Mouse (Mus musculus) heart, embryonic 16.5 days (tissue): ENCODE results near the gene Ube2o. TPM values are rescaled to one million over a fixed set of nuclear protein-coding genes. Genes with fewer than 3 reads are reported as not detected.
"Not testable (repeated sequence)": the region's sequence is repeated elsewhere in the genome, so short reads cannot be mapped to it uniquely, and the experiment has no call there.

Experiments used
- ATAC-seq: fragments of 200-750 bp; cut with Nextera tagmentation; replicated peaks from 2 replicates; pipeline ENCODE4 v1.8.0; 2017; ENCODE audit warnings: moderate number of reproducible peaks; ENCODE audit not compliant: insufficient read depth, low FRiP score; ENCODE audit errors: extremely low read depth
- H3K27ac ChIP-seq: fragments of 300-500 bp; sonication (generic); 2 replicates; pipeline ENCODE4 v1.5.1; 2014; ENCODE audit warnings: mild to moderate bottlenecking, low read length, control low read depth, moderate library complexity
- H3K27me3 ChIP-seq: fragments of 300-500 bp; sonication (generic); 2 replicates; pipeline ENCODE4 v1.6.1; 2014; ENCODE audit warnings: low read length, mixed read lengths; ENCODE audit not compliant: control insufficient read depth, insufficient read depth
- H3K36me3 ChIP-seq: fragments of 300-500 bp; sonication (generic); 2 replicates; pipeline ENCODE4 v1.6.1; 2014; ENCODE audit not compliant: control insufficient read depth, insufficient read depth
- H3K4me1 ChIP-seq: fragments of 300-500 bp; sonication (generic); 2 replicates; pipeline ENCODE4 v1.6.1; 2014; ENCODE audit warnings: low read length, mixed read lengths; ENCODE audit not compliant: control insufficient read depth, insufficient read depth
- H3K4me2 ChIP-seq: fragments of 300-500 bp; sonication (generic); 2 replicates; pipeline ENCODE4 v1.6.1; 2014; ENCODE audit warnings: low read depth, mild to moderate bottlenecking, control low read depth, low read length
- H3K4me3 ChIP-seq: fragments of 300-500 bp; sonication (generic); 2 replicates; pipeline ENCODE4 v1.5.1; 2014; ENCODE audit warnings: mild to moderate bottlenecking, control low read depth, low read length
- H3K9ac ChIP-seq: fragments of 300-500 bp; sonication (generic); 2 replicates; pipeline ENCODE4 v1.6.1; 2014; ENCODE audit warnings: low read length, control low read depth
- H3K9me3 ChIP-seq: fragments of 300-500 bp; sonication (generic); replicated peaks from 2 replicates; pipeline ENCODE4 v1.6.1; 2016; ENCODE audit warnings: low read length; ENCODE audit not compliant: control insufficient read depth
- WGBS: fragments of 180-500 bp; shearing (Covaris S2); extraction: QIAGEN DNeasy Blood & Tissue Kit; methylation state at CpG from one replicate; pipeline ENCODE4 v1.1.7; 2014; 5-methylcytosine and 5-hydroxymethylcytosine counted together
- polyA plus RNA-seq: library from polyadenylated mRNA; unstranded; fragments of >200 nt; fragmentation: Nextera tagmentation; extraction: Ambion mirVana; gene quantifications from 2 replicates; pipeline ENCODE4 v1.2.1, GENCODE M21; 2015

Ube2o gene
- polyA plus RNA-seq, 1 experiment from 2014 or later: 5.5 TPM

- no peak for ATAC-seq
- H3K4me2 ChIP-seq: no peak within 1 kb of the TSS
- no peak within 1 kb of the TSS for H3K4me3 ChIP-seq
- no peaks in the 10 kb centered on the region for H3K36me3 ChIP-seq
- H3K9me3 ChIP-seq: peaks cover 5% of the 10 kb centered on the region; the same call in 1 of the 2 replicates
- H3K9ac ChIP-seq: no peak within 1 kb of the TSS
- 28% methylated on average over 4 of the region's 4 CpGs for WGBS
- peak within 1 kb of the TSS; percentile 63 for H3K27ac ChIP-seq
- H3K27me3 ChIP-seq: no peaks in the 10 kb centered on the region
- peaks cover 10% of the 10 kb centered on the region for H3K4me1 ChIP-seq
Measured at GRCm38 (mm10) chr11:116493795-116494252, 87.4 kb downstream of the Ube2o start, which contains the start of gene Prpsap1. Gene Prpsap1 (minus strand): TSS chr11:116494202.

- Histone ChIP-seq H3K4me3 (no peak overlapping the region), H3K4me1 (peaks cover 10% of the 10 kb centered on the region), H3K36me3 (no peaks in the 10 kb centered on the region; the same call in 1 of the 2 replicates), H3K9me3 (peaks cover 6% of the 10 kb centered on the region; the same call in 1 of the 2 replicates), H3K27ac (no peak overlapping the region), H3K4me2 (no peak overlapping the region), H3K9ac (no peak overlapping the region), H3K27me3 (no peaks in the 10 kb centered on the region)
- no peak for ATAC-seq
- 57% methylated on average over 5 of the region's 5 CpGs for WGBS
Measured at GRCm38 (mm10) chr11:116493191-116493590, 88.1 kb downstream of the Ube2o start.

- H3K36me3 ChIP-seq, H3K27ac ChIP-seq, H3K9me3 ChIP-seq, H3K4me3 ChIP-seq, H3K9ac ChIP-seq, H3K27me3 ChIP-seq, H3K4me2 ChIP-seq, ATAC-seq: not testable (repeated sequence)
- peaks cover 10% of the 10 kb centered on the region for H3K4me1 ChIP-seq
- 67% methylated on average over 1 of the region's 1 CpGs for WGBS
Measured at GRCm38 (mm10) chr11:116492507-116492906, 88.7 kb downstream of the Ube2o start.

- no peak overlapping the region; the same call in 1 of the 2 replicates for H3K27ac ChIP-seq
- no peak overlapping the region for H3K4me3 ChIP-seq
- WGBS: 69% methylated on average over 6 of the region's 6 CpGs
- no peak for ATAC-seq
- no peaks in the 10 kb centered on the region for H3K27me3 ChIP-seq
- peaks cover 10% of the 10 kb centered on the region for H3K4me1 ChIP-seq
- H3K4me2 ChIP-seq: no peak overlapping the region
- peaks cover 8% of the 10 kb centered on the region for H3K36me3 ChIP-seq
- peak overlapping the region; percentile 84 for H3K9ac ChIP-seq
- 0 out of 2 replicates have a peak, but pooled peaks cover 2% of the 10 kb centered on the region for H3K9me3 ChIP-seq
Measured at GRCm38 (mm10) chr11:116491338-116491737, 89.9 kb downstream of the Ube2o start.

- Histone ChIP-seq H3K36me3 (peaks cover 14% of the 10 kb centered on the region), H3K4me3 (peak overlapping the region; percentile 81), H3K27ac (peak overlapping the region; percentile 77), H3K4me2 (peak overlapping the region; percentile 71), H3K27me3 (no peaks in the 10 kb centered on the region), H3K4me1 (peaks cover 10% of the 10 kb centered on the region), H3K9ac (peak overlapping the region; percentile 84), H3K9me3 (0 out of 2 replicates have a peak, but pooled peaks cover 2% of the 10 kb centered on the region)
- WGBS: under 1% methylated on average over 62 of the region's 62 CpGs
- ATAC-seq: peak; percentile 89
Measured at GRCm38 (mm10) chr11:116490232-116491107, 90.8 kb downstream of the Ube2o start.

- Histone ChIP-seq H3K27me3 (no peaks in the 10 kb centered on the region), H3K27ac (peak overlapping the region; percentile 77), H3K9me3 (0 out of 2 replicates have a peak, but pooled peaks cover 2% of the 10 kb centered on the region), H3K4me2 (peak overlapping the region; percentile 71), H3K4me3 (peak overlapping the region; percentile 81), H3K9ac (peak overlapping the region; percentile 84), H3K4me1 (peaks cover 7% of the 10 kb centered on the region), H3K36me3 (peaks cover 19% of the 10 kb centered on the region)
- peak; percentile 39 for ATAC-seq
- WGBS: under 1% methylated on average over 39 of the region's 39 CpGs
Measured at GRCm38 (mm10) chr11:116489771-116490231, 91.4 kb downstream of the Ube2o start.

GRCm38 (mm10) chr11:116488693-116489375 lies 92.4 kb downstream of the Ube2o start:
- peaks cover 27% of the 10 kb centered on the region for H3K36me3 ChIP-seq
- H3K9ac ChIP-seq: peak overlapping the region; percentile 84; the same call in 1 of the 2 replicates
- no peak overlapping the region for H3K27ac ChIP-seq
- H3K4me2 ChIP-seq: peak overlapping the region; percentile 71
- H3K4me1 ChIP-seq: peaks cover 7% of the 10 kb centered on the region
- H3K27me3 ChIP-seq: no peaks in the 10 kb centered on the region
- H3K4me3 ChIP-seq: peak overlapping the region; percentile 81
- ATAC-seq: no peak
- WGBS: 72% methylated on average over 14 of the region's 14 CpGs
- H3K9me3 ChIP-seq: 0 out of 2 replicates have a peak, but pooled peaks cover 2% of the 10 kb centered on the region

- Histone ChIP-seq H3K4me3 (no peak overlapping the region), H3K9ac (no peak overlapping the region), H3K36me3 (peaks cover 31% of the 10 kb centered on the region), H3K4me1 (peaks cover 7% of the 10 kb centered on the region), H3K27me3 (no peaks in the 10 kb centered on the region), H3K4me2 (no peak overlapping the region), H3K27ac (no peak overlapping the region), H3K9me3 (0 out of 2 replicates have a peak, but pooled peaks cover 2% of the 10 kb centered on the region)
- ATAC-seq: no peak
Measured at GRCm38 (mm10) chr11:116488207-116488606, 93.0 kb downstream of the Ube2o start.
